Mouse (Mus musculus) ES-E14 (cell line): Measurements from ENCODE around the gene Bax. TPM values are rescaled to one million over a fixed set of nuclear protein-coding genes. Genes with fewer than 3 reads are reported as not detected.

Experiments
- DNase-seq: peaks from one replicate; pipeline ENCODE4 v3.0.0-alpha.2; 2013; ENCODE audit warnings: low read depth, low spot score
- H3K27ac ChIP-seq: 2 replicates; pipeline ENCODE4 v1.5.1; 2012; ENCODE audit warnings: low read depth, mild to moderate bottlenecking, low read length, moderate library complexity, mixed read lengths; ENCODE audit not compliant: poor library complexity, insufficient read depth, severe bottlenecking
- H3K36me3 ChIP-seq: 2 replicates; pipeline ENCODE4 v1.6.1; 2012; ENCODE audit warnings: mild to moderate bottlenecking, low read length, moderate library complexity, mixed read lengths; ENCODE audit not compliant: control insufficient read depth, poor library complexity, insufficient read depth, severe bottlenecking
- H3K4me1 ChIP-seq, 2 experiments: fragments of 150-350 bp in 1 of 2; sonication (generic) in 1 of 2; 2 replicates each; pipeline ENCODE4 v1.6.1; 2012; ENCODE audit warnings: low read length in 2 of 2, mild to moderate bottlenecking in 1 of 2, mixed read lengths in 1 of 2; ENCODE audit not compliant: control insufficient read depth in 2 of 2, insufficient read depth in 2 of 2, poor library complexity in 1 of 2
- H3K4me3 ChIP-seq, 2 experiments: fragments of 150-350 bp in 1 of 2; sonication (generic) in 1 of 2; 2 replicates each; pipeline ENCODE4 v1.5.1; 2012; ENCODE audit warnings: low read length in 2 of 2, low read depth in 1 of 2, mild to moderate bottlenecking in 1 of 2, mixed read lengths in 1 of 2; ENCODE audit not compliant: insufficient read depth in 1 of 2, poor library complexity in 1 of 2, severe bottlenecking in 1 of 2
- H3K9ac ChIP-seq: 2 replicates; pipeline ENCODE4 v1.6.1; 2012; ENCODE audit warnings: low read depth, mild to moderate bottlenecking, low read length, mixed read lengths; ENCODE audit not compliant: poor library complexity, insufficient read depth, severe bottlenecking
- H3K9me3 ChIP-seq: fragments of 150-350 bp; sonication (generic); 2 replicates; pipeline ENCODE4 v1.6.1; 2012; ENCODE audit warnings: low read depth, mild to moderate bottlenecking, low read length; ENCODE audit not compliant: control insufficient read depth, insufficient read depth
- CHD2 ChIP-seq: IDR thresholded peaks from 2 replicates; pipeline ENCODE4 v1.6.1; 2014; ENCODE audit warnings: mild to moderate bottlenecking, low read depth, low read length, inconsistent platforms
- HCFC1 ChIP-seq: IDR thresholded peaks from 2 replicates; pipeline ENCODE4 v1.6.1; 2012; ENCODE audit warnings: low read length, inconsistent platforms, borderline replicate concordance; ENCODE audit not compliant: insufficient read depth
- MAFK ChIP-seq: IDR thresholded peaks from 2 replicates; pipeline ENCODE4 v1.6.1; 2014; ENCODE audit warnings: mild to moderate bottlenecking, low read depth, low read length, inconsistent platforms; ENCODE audit not compliant: insufficient read depth
- ZC3H11A ChIP-seq: IDR thresholded peaks from 2 replicates; pipeline ENCODE4 v1.6.1; 2012; ENCODE audit warnings: low read depth, mild to moderate bottlenecking, inconsistent platforms, low read length, borderline replicate concordance
- ZNF384 ChIP-seq: IDR thresholded peaks from 2 replicates; pipeline ENCODE4 v1.6.1; 2012; ENCODE audit warnings: low read depth, low read length, inconsistent platforms
- in situ Hi-C, 2 experiments: fragments of 600-800 bp; cut with MboI; formaldehyde crosslinking; loops; one replicate each; pipeline ENCODE4 v1.15.1; 2025; ENCODE audit warnings: low sequenced_read_pairs in 2 of 2, inconsistent platforms in 1 of 2; ENCODE audit not compliant: unreplicated experiment in 2 of 2
- total RNA-seq: library from RNA; depleted of rRNA; stranded (reverse); fragments of 300-350 nt; gene quantifications from 2 replicates; pipeline ENCODE4 v1.2.3, GENCODE M21; 2012; rRNA removed

Bax gene
- total RNA-seq, result 388 and 591 TPM in 2 replicates

- peaks cover 0 to 3% of the 10 kb centered on the region in 2 experiments; a peak in 2 of 4 replicates for H3K4me1 ChIP-seq
- H3K9me3 ChIP-seq, result no peaks in the 10 kb centered on the region
- DNase-seq, result peak; percentile 90
- peak within 1 kb of the TSS; percentile 91 for H3K27ac ChIP-seq
- H3K36me3 ChIP-seq, result peaks cover 29% of the 10 kb centered on the region
- in situ Hi-C loops, result no loop called here
- H3K4me3 ChIP-seq, result peak within 1 kb of the TSS; percentile 74 to 80
- TF ChIP-seq ZC3H11A (no peak), CHD2 (no peak), ZNF384 (no peak), HCFC1 (peak; percentile 83), MAFK (no peak)
- H3K9ac ChIP-seq, result peak within 1 kb of the TSS; percentile 93
These were observed at the start of gene Bax for GRCm38 (mm10) chr7:45466283-45467089. Gene Bax (minus strand): TSS chr7:45466898.

GRCm38 (mm10) chr7:45515436-45515835 lies 48.7 kb upstream of the Bax start:
- Histone ChIP-seq H3K9ac (no peak overlapping the region), H3K36me3 (no peaks in the 10 kb centered on the region), H3K4me1 (peaks cover 4 to 37% of the 10 kb centered on the region in 2 experiments; a peak in 3 of 4 replicates), H3K27ac (no peak overlapping the region), H3K9me3 (no peaks in the 10 kb centered on the region), H3K4me3 (peak overlapping the region in 1 of 2 experiments; percentile 3; a peak in 1 of 4 replicates)
- TF ChIP-seq MAFK (no peak), HCFC1 (no peak), ZNF384 (no peak), ZC3H11A (no peak), CHD2 (no peak)
- no peak for DNase-seq
- in situ Hi-C loops, result no loop called here

- Histone ChIP-seq H3K27ac (no peak overlapping the region), H3K9me3 (no peaks in the 10 kb centered on the region), H3K4me3 (no peak overlapping the region), H3K36me3 (no peaks in the 10 kb centered on the region), H3K9ac (no peak overlapping the region), H3K4me1 (peaks cover 4 to 37% of the 10 kb centered on the region in 2 experiments; a peak in 3 of 4 replicates)
- TF ChIP-seq ZC3H11A, result no peak
- no peak for TF ChIP-seq MAFK
- no peak for TF ChIP-seq HCFC1
- TF ChIP-seq ZNF384, result no peak
- TF ChIP-seq CHD2, result no peak
- DNase-seq, result no peak
- in situ Hi-C loops, result no loop called here
These were observed 47.7 kb upstream of the Bax start for GRCm38 (mm10) chr7:45514411-45514810.

- in situ Hi-C loops, result no loop called here
- Histone ChIP-seq H3K4me1 (peaks cover 4 to 19% of the 10 kb centered on the region in 2 experiments; a peak in 3 of 4 replicates), H3K9me3 (no peaks in the 10 kb centered on the region), H3K9ac (peak within 1 kb of the TSS; percentile 85), H3K36me3 (peaks cover 5% of the 10 kb centered on the region; the same call in 1 of the 2 replicates), H3K4me3 (peak within 1 kb of the TSS; percentile 74 to 99), H3K27ac (peak within 1 kb of the TSS; percentile 93)
- TF ChIP-seq CHD2 (peak; percentile 62; the same call in 1 of the 2 replicates), ZC3H11A (no peak), HCFC1 (peak; percentile 96), ZNF384 (no peak), MAFK (no peak)
- peak; percentile 95 for DNase-seq
These were observed 43.5 kb upstream of the Bax start, which contains the start of gene Nucb1 for GRCm38 (mm10) chr7:45509912-45510787. Gene Nucb1 (minus strand): TSS chr7:45510406.
